Mouse (Mus musculus): ENCODE measurements around the gene Vmn1r204. TPM values are rescaled to one million over a fixed set of nuclear protein-coding genes. Genes with fewer than 3 reads are reported as not detected.
"Not testable (repeated sequence)": the region's sequence is repeated elsewhere in the genome, so short reads cannot be mapped to it uniquely, and the experiment has no call there.

Gene Vmn1r204
- polyA plus RNA-seq (2012; rRNA removed), result not detected in 2 replicates

GRCm38 (mm10) chr13:22552898-22553297 is at the start of gene Vmn1r204:
Gene Vmn1r204, plus strand, starts transcription at chr13:22553198.
- DNase-seq (ENCODE audit: low read depth), result not testable (repeated sequence)

DNA sequence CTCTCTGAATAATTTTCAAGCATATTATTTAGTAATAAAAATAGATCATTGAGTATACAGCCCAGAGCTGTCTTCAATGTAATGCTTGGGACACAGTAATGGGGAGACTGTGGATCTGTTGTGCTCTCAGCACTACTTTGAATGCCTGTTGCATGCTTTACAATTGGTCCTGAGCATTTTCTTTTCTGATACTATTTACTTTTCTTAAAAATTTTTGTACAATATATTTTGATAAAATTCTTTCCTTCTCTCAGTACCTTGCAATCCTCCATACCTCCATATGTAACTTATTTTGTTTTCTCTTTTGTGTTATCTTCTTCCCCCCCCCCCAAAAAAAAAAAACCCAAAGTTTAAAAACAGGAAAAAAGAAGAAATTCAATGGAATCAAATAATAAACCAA is 47.7 kb upstream of the Vmn1r204 start, which contains the start of gene Vmn1r202:
TSS of gene Vmn1r202 (minus strand) at position 101 of the 400 bp plus-strand sequence.
- no peak for DNase-seq (ENCODE audit: low read depth)

DNA sequence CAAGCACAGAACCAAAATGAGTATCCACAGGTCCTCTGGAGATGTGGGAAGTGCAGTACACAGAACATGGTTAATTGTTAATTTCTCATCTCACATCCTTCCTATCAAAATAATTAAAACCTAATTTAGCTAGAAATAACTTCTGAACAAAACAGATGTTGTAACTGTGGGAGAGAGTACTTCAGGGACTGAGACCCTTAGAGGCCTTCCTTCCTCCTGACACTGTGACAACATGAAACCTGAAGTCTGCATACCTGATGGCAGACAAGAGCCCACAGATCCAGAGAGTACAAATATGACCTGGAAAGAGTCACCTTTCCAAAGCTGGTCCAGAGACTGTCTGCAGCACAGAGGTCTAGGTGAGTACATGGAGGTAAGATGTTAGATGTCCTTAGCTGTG is 35.2 kb upstream of the Vmn1r204 start, which contains the start of gene Vmn1r203:
TSS of gene Vmn1r203 (plus strand) at position 301 of the 400 bp plus-strand sequence.
- DNase-seq (ENCODE audit: low read depth), result no peak

DNA sequence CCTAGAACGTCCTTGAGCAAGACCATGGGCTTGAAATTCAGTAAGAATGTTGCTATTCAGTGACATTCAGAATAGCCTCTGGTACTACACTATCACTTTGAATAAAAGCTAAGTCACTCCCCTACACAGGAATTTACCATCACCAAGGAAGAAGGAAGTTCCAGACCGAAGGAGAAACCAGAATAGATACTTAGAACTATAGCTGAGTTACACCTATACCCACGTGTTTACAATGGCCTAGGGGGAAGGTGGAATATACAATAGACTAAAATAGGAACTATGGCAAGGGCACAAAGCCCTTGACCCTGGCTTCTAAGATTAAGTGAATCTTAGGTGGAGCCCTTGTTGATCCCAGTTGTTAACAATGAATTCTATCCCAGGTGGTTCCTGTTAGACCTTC is 21.9 kb downstream of the Vmn1r204 start:
- DNase-seq (ENCODE audit: low read depth), result not testable (repeated sequence)

DNA sequence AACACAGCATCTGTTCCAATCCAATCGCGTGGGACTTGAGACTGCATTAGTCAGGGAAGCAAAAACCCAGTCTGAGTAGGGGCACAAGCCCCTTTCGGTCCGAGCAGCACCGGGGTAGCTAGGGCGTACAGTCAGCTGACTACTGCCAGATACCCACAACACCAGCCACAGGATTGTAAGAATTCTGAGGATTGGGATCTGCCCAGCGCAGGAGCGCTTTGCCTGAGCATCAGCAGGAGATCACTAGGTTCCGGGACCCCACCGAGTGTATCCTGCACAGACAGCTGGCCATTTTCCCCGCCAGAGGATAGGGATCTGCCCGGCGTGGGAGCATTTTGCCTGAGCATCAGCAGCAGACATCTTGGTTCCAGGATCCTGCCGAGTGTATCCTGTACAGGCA is 30.3 kb downstream of the Vmn1r204 start:
- DNase-seq (ENCODE audit: low read depth), result not testable (repeated sequence)

DNA sequence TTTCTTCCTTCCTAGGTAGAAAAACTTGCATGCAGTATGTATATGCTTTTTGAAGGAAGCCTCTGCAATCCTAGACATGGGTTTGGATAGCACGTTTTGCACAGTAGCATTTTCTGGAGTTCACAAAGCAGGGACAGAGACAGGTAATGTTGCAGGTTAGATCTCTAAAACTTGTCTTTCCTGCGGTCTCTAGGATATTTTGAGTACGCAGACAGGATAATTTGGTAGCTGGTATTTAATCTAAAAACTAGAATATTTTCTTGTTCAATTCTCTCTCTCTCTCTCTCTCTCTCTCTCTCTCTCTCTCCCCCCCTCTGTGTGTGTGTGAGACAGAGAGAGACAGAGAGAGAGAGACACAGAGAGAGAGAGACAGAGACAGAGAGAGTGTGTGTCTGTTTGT is 39.9 kb downstream of the Vmn1r204 start, which contains the start of gene Vmn1r205:
TSS of gene Vmn1r205 (minus strand) at position 101 of the 400 bp plus-strand sequence.
- no peak for DNase-seq (ENCODE audit: low read depth)

Other genes starting within 250 kb of the Vmn1r204 start
- gene Vmn1r197, start 228.6 kb upstream of the Vmn1r204 start, polyA plus RNA-seq (2012; rRNA removed), result not detected in 2 replicates
- not detected in 2 replicates for gene Vmn1r198, start 202.8 kb upstream of the Vmn1r204 start, polyA plus RNA-seq (2012; rRNA removed)
- gene Vmn1r199, start 173.4 kb upstream of the Vmn1r204 start, polyA plus RNA-seq (2012; rRNA removed), result not detected in 2 replicates
- gene Vmn1r200, start 162.8 kb upstream of the Vmn1r204 start, polyA plus RNA-seq (2012; rRNA removed), result not detected in 2 replicates
- not detected in 2 replicates for gene Vmn1r201, start 81.3 kb upstream of the Vmn1r204 start, polyA plus RNA-seq (2012; rRNA removed)
- 0.03 TPM in 1 of 2 replicates, not detected in the other for gene Vmn1r202, start 47.8 kb upstream of the Vmn1r204 start, polyA plus RNA-seq (2012; rRNA removed)
- gene Vmn1r203, start 35.1 kb upstream of the Vmn1r204 start, polyA plus RNA-seq (2012; rRNA removed), result not detected in 2 replicates
- not detected in 2 replicates for gene Vmn1r205, start 39.8 kb downstream of the Vmn1r204 start, polyA plus RNA-seq (2012; rRNA removed)
- not detected in 2 replicates for gene Vmn1r206, start 71.1 kb downstream of the Vmn1r204 start, polyA plus RNA-seq (2012; rRNA removed)
- not detected in 2 replicates for gene Vmn1r207-ps, start 176.4 kb downstream of the Vmn1r204 start, polyA plus RNA-seq (2012; rRNA removed)
- gene Vmn1r208, start 224.2 kb downstream of the Vmn1r204 start, polyA plus RNA-seq (2012; rRNA removed), result not detected in 2 replicates